ENCODE assay signal across 35 mouse cellular contexts in genomic region chr8:94473431-94473830, GRCm38 (mm10). TPM values are rescaled to one million over a fixed set of nuclear protein-coding genes. Genes with fewer than 3 reads are reported as not detected.
"Had no signal": no experiment of that assay in that cellular context is flagged by ENCODE, and none has a peak within 500 bp of the region (broad histone marks: within the 10 kb centered on the region; RNA-seq: fewer than 3 reads in every experiment).

No protein-coding gene starts in this region.

- H3K4me2 ChIP-seq: heart, embryonic 12.5 days; heart, embryonic 13.5 days; heart, embryonic 15.5 days; hindbrain, embryonic 12.5 days; hindbrain, embryonic 13.5 days; hindbrain, embryonic 14.5 days; hindbrain, embryonic 15.5 days; intestine, embryonic 15.5 days; kidney, embryonic 15.5 days had no signal

- H3K4me3 ChIP-seq: heart, embryonic 10.5 days; heart, embryonic 12.5 days; heart, embryonic 13.5 days; heart, embryonic 15.5 days; hindbrain, embryonic 10.5 days; hindbrain, embryonic 12.5 days; hindbrain, embryonic 13.5 days; hindbrain, embryonic 15.5 days; intestine, embryonic 15.5 days; kidney, embryonic 15.5 days; layer of hippocampus, adult 2 months; left cerebral cortex, adult 2 months had no signal

- H3K4me1 ChIP-seq: heart, embryonic 10.5 days; heart, embryonic 12.5 days; heart, embryonic 13.5 days; heart, embryonic 15.5 days; hindbrain, embryonic 10.5 days; hindbrain, embryonic 12.5 days; hindbrain, embryonic 13.5 days; hindbrain, embryonic 15.5 days; intestine, embryonic 15.5 days; kidney, embryonic 15.5 days had no signal

- ATAC-seq: hindbrain, embryonic 16.5 days; hindbrain, postnatal 0 days; inflammation-experienced regulatory T-cells, adult 6 months; intestine, embryonic 15.5 days; intestine, embryonic 16.5 days; intestine, postnatal 0 days had no signal

- H3K27me3 ChIP-seq: hindbrain, embryonic 12.5 days; hindbrain, embryonic 15.5 days; intestine, embryonic 15.5 days; kidney, embryonic 15.5 days had no signal

- H3K27ac ChIP-seq: heart, embryonic 10.5 days; heart, embryonic 13.5 days; heart, embryonic 15.5 days; hindbrain, embryonic 10.5 days; hindbrain, embryonic 12.5 days; hindbrain, embryonic 13.5 days; hindbrain, embryonic 14.5 days; hindbrain, embryonic 15.5 days; hindbrain, postnatal 0 days; intestine, embryonic 15.5 days; kidney, embryonic 15.5 days; kidney, postnatal 0 days; layer of hippocampus, adult 2 months; left cerebral cortex, adult 2 months had no signal

- H3K9ac ChIP-seq: heart, embryonic 12.5 days; heart, embryonic 13.5 days; heart, embryonic 15.5 days; hindbrain, embryonic 12.5 days; hindbrain, embryonic 13.5 days; hindbrain, embryonic 14.5 days; hindbrain, embryonic 15.5 days; intestine, embryonic 15.5 days; kidney, embryonic 15.5 days had no signal

- H3K9me3 ChIP-seq: heart, embryonic 10.5 days; heart, embryonic 12.5 days; heart, embryonic 13.5 days; heart, embryonic 15.5 days; hindbrain, embryonic 10.5 days; hindbrain, embryonic 12.5 days; hindbrain, embryonic 13.5 days; hindbrain, embryonic 15.5 days; intestine, embryonic 15.5 days; kidney, embryonic 15.5 days had no signal

- DNase-seq: heart, postnatal 10 days; heart, postnatal 14 days; heart, postnatal 36 days; heart, postnatal 4 days; kidney, adult 11 months; kidney, adult 18-20 months; kidney, adult 2 months; kidney, adult 8-10 months; kidney, adult 9 months; kidney, postnatal 10 days; kidney, postnatal 14 days; kidney, postnatal 25 days; kidney, postnatal 36 days; kidney, postnatal 4 days; layer of hippocampus, adult 9-11 months; layer of hippocampus, postnatal 36 days had no signal

- H3K36me3 ChIP-seq: heart, embryonic 10.5 days; heart, embryonic 12.5 days; heart, embryonic 13.5 days; heart, embryonic 15.5 days; hindbrain, embryonic 10.5 days; hindbrain, embryonic 12.5 days; hindbrain, embryonic 13.5 days; hindbrain, embryonic 15.5 days; intestine, embryonic 15.5 days; kidney, embryonic 15.5 days had no signal

RNA-seq across cellular contexts. Expression of gene Nlrc5, which starts 39.3 kb away (rescaled TPM):
- polyA plus RNA-seq: heart, embryonic 10.5 days had no signal
